Mouse (Mus musculus): ENCODE measurements around the gene Ost4.

DNA sequence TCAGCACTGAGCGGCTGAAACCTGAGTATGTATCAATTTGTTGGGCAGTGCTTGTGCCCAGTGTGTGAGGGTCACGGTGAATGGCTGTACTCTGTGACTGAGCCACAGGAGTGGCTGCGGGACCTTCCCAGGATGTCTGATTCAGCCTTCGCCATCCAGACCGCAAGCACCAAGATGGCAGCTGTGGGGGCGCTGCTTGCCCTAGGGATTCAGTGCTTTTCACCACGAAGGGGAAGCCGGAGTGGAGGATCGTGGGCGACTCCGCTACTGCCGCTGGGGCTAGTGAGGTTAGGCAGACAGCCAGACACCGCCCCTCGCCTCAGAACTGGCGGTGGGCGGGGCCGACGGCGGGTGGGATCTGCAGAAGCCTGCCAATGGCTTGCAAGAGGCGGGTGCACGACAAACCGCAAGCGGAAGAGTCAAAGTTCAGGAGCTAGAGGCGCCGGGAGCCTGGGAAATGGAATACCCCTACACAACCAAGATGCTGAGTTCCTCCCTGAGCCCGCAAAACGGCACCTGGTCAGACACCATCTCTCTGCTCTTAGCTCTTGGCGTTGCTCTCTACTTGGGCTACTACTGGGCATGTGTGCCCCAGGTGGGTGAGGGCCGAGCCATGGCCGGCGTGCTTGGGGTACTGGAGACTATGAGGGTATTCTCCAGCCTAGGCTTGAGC, 42.2 kb upstream of the Ost4 start:
- TF ChIP-seq CTCF (conservative IDR thresholded peaks at IDR 0.05; ENCODE audit: low read length): no peak
- TF ChIP-seq POU5F1 (IDR thresholded peaks at IDR 0.05; ENCODE audit: borderline replicate concordance, low read length): no peak
- TF ChIP-seq NANOG (IDR thresholded peaks at IDR 0.05; ENCODE audit: borderline replicate concordance, low read length): no peak

Data from E14TG2a.4 (cell line).